Mouse (Mus musculus): ENCODE results near the gene Edc3.

DNA sequence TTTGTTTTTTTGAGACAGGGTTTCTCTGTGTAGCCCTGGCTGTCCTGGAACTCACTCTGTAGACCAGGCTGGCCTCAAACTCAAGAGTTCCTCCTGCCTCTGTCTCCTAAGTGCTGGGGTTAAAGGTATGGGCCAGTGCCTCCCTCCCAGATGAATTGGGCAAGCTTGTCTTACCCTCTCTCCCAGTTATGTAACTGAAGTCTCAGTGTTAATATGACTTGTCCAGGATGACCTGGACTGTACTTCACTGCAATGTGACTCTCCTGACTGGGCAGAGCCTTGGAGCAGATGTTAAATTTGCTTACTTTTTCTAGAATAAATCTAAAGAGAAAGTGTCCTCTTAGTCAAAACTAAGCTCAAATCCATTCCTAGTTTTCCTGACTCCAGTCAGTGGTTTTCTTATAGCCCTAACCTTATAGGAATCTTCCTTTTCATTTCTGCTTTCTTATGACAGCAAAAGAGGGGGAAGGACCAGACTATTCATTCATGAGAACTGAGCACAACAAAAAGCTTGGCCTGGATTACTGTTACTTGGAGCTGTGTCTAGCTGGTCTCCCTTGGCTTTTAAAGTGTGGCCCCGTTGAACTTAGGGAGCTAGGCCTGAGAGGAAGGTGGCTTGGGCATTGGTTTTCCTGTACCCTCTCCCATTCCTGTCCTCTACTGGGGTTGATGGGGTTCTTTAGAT lies 9.7 kb upstream of the Edc3 start:
- TF ChIP-seq GATA1 (IDR thresholded peaks at IDR 0.05; ENCODE audit: low read length) (no peak), TAL1 (IDR thresholded peaks at IDR 0.05; ENCODE audit: low read length) (no peak)
